Mouse (Mus musculus) liver, embryonic 13.5 days (tissue): ENCODE results near the gene Brd2. TPM values are rescaled to one million over a fixed set of nuclear protein-coding genes. Genes with fewer than 3 reads are reported as not detected.

ENCODE experiments used
- ATAC-seq: fragments of 200-750 bp; cut with Nextera tagmentation; 2 replicates; pipeline ENCODE4 v1.8.0; 2017; ENCODE audit warnings: low read depth, mild to moderate bottlenecking, moderate number of reproducible peaks, moderate library complexity
- DNase-seq: peaks from one replicate; pipeline ENCODE4 v3.0.0; 2022
- H3K27ac ChIP-seq: fragments of 300-500 bp; sonication (generic); 2 replicates; pipeline ENCODE4 v1.5.1; 2015; ENCODE audit warnings: moderate library complexity, mild to moderate bottlenecking, inconsistent platforms
- H3K27me3 ChIP-seq: fragments of 300-500 bp; sonication (generic); 2 replicates; pipeline ENCODE4 v1.6.1; 2015; ENCODE audit warnings: mild to moderate bottlenecking, inconsistent platforms
- H3K36me3 ChIP-seq: fragments of 300-500 bp; sonication (generic); 2 replicates; pipeline ENCODE4 v1.6.1; 2015; ENCODE audit warnings: mild to moderate bottlenecking, inconsistent platforms
- H3K4me1 ChIP-seq: fragments of 300-500 bp; sonication (generic); replicated peaks from 2 replicates; pipeline ENCODE4 v1.6.1; 2015; ENCODE audit warnings: inconsistent platforms
- H3K4me2 ChIP-seq: fragments of 300-500 bp; sonication (generic); 2 replicates; pipeline ENCODE4 v1.6.1; 2015; ENCODE audit warnings: inconsistent platforms, mild to moderate bottlenecking, moderate library complexity
- H3K4me3 ChIP-seq: fragments of 300-500 bp; sonication (generic); replicated peaks from 2 replicates; pipeline ENCODE4 v1.5.1; 2015; ENCODE audit warnings: mild to moderate bottlenecking, inconsistent platforms
- H3K9ac ChIP-seq: fragments of 300-500 bp; sonication (generic); 2 replicates; pipeline ENCODE4 v1.6.1; 2015; ENCODE audit warnings: mild to moderate bottlenecking, inconsistent platforms
- H3K9me3 ChIP-seq: fragments of 300-500 bp; sonication (generic); replicated peaks from 2 replicates; pipeline ENCODE4 v1.6.1; 2016; ENCODE audit warnings: inconsistent platforms
- WGBS: fragments of 180-500 bp; shearing (Covaris S2); methylation state at CpG from one replicate; pipeline ENCODE4 v1.1.7; 2015; ENCODE audit not compliant: insufficient replicate concordance; 5-methylcytosine and 5-hydroxymethylcytosine counted together
- polyA plus RNA-seq: library from polyadenylated mRNA; unstranded; fragments of >200 nt; fragmentation: Nextera tagmentation; extraction: Ambion mirVana; gene quantifications from 2 replicates; pipeline ENCODE4 v1.2.1, GENCODE M21; 2015

The Brd2 gene
- polyA plus RNA-seq, 1 experiment from 2014 or later, result 42.0 TPM

DNA sequence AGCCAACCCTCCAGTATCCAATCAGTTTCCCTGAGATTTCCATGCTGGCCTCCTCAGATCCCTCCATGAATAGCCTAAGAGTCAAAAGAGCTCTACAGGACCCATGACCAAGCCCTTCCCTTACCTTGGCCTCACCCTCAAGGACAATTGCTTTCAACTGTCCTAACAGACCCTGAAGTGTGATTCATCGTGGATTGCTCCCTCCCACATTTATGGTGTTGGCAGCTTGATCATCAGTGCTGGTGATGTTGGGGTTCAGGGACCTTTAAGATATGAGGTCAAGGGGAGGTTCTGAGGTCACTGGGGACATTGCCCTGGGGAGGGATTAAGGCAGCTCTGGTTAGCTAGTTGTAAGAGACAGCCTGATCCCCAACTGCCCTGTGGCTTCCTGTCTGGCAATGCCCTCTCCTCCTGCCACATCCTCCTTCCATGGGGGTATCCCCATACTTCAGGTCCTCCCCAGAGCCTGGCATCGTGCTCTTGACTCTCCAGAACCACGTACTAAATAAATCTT is 25.9 kb downstream of the Brd2 start:
- Histone ChIP-seq H3K27me3 (peaks cover 10% of the 10 kb centered on the region), H3K4me2 (no peak overlapping the region), H3K4me1 (peaks cover 13% of the 10 kb centered on the region), H3K9me3 (no peaks in the 10 kb centered on the region), H3K36me3 (no peaks in the 10 kb centered on the region), H3K9ac (no peak overlapping the region), H3K27ac (no peak overlapping the region), H3K4me3 (no peak overlapping the region)
- DNase-seq (no peak), ATAC-seq (no peak)
- WGBS, result 35% methylated on average over 3 of the region's 3 CpGs

DNA sequence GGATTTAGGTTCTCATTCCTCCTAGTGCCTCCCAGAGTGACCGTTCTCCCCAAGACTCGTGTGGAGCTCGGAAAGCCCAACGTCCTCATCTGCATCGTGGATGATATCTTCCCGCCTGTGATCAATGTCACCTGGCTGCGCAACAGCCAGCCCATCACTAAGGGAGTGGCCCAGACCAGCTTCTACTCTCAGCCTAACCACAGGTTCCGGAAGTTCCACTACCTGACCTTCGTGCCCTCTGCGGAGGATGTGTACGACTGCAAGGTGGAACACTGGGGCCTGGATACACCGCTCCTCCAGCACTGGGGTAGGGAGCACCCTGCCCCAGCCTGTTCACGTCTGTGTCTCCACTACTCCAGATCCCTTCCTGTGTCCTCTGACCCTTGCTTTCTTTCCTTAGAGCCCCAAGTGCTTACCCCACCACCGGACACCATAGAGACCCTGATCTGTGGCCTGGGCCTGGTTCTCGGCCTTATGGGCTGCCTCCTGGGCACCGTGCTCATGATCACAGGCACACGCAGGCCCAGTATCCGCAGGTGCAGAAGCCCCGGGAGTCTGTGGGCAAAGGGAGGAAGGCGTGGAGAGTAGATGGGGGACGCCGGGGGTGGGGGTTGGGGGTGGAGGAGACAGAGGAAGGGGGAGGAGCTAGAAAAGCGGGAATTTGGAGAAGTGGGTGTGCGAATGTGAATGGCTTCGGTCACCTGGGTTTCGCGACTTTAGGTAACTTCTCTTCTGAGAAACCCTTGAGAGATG is 28.0 kb downstream of the Brd2 start:
- no peak overlapping the region for H3K4me3 ChIP-seq
- DNase-seq (no peak), ATAC-seq (no peak)
- 63% methylated on average over 27 of the region's 27 CpGs for WGBS
- peaks cover 6% of the 10 kb centered on the region for H3K27me3 ChIP-seq
- H3K9me3 ChIP-seq, result no peaks in the 10 kb centered on the region
- H3K4me2 ChIP-seq, result no peak overlapping the region
- no peak overlapping the region for H3K27ac ChIP-seq
- no peaks in the 10 kb centered on the region for H3K36me3 ChIP-seq
- no peak overlapping the region for H3K9ac ChIP-seq
- H3K4me1 ChIP-seq, result peaks cover 12% of the 10 kb centered on the region

DNA sequence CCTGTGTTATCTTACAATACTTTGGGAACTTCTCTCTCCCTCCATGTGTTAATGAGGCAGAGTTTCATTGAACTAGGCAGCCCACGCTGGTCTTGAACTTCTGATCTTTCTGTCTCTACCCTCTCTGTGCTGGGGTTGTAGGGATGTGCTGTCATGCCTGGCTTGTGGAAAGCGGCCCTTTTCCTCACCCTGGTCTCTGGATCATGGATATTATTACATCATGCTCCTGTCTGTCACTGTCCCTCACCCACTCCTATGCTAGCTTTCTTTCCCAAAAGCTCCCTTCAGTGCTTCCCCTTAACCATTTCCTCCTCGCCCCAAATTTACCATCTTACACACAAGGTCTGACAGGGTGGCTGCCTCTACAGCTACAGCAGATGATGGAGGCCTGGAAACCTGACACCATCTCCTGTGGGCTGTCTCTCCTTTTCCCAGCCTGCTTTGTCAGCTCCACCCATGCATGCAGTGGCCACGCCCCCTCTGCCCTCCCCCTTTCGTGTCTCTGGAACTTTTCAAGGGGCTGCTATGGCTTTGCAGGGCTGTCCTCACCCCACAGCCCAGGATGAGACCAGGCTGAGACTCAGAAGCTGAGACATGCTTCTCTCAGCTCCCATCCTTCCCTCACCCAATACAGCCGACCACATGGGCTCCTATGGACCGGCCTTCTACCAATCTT is 29.1 kb downstream of the Brd2 start:
- peaks cover 6% of the 10 kb centered on the region for H3K27me3 ChIP-seq
- no peak for DNase-seq
- 29% methylated on average over 7 of the region's 7 CpGs for WGBS
- no peak for ATAC-seq
- no peak overlapping the region for H3K4me2 ChIP-seq
- H3K4me1 ChIP-seq, result peaks cover 7% of the 10 kb centered on the region; the same call in 1 of the 2 replicates
- H3K4me3 ChIP-seq, result no peak overlapping the region
- H3K9me3 ChIP-seq, result no peaks in the 10 kb centered on the region
- H3K27ac ChIP-seq, result no peak overlapping the region
- no peak overlapping the region for H3K9ac ChIP-seq
- no peaks in the 10 kb centered on the region for H3K36me3 ChIP-seq

DNA sequence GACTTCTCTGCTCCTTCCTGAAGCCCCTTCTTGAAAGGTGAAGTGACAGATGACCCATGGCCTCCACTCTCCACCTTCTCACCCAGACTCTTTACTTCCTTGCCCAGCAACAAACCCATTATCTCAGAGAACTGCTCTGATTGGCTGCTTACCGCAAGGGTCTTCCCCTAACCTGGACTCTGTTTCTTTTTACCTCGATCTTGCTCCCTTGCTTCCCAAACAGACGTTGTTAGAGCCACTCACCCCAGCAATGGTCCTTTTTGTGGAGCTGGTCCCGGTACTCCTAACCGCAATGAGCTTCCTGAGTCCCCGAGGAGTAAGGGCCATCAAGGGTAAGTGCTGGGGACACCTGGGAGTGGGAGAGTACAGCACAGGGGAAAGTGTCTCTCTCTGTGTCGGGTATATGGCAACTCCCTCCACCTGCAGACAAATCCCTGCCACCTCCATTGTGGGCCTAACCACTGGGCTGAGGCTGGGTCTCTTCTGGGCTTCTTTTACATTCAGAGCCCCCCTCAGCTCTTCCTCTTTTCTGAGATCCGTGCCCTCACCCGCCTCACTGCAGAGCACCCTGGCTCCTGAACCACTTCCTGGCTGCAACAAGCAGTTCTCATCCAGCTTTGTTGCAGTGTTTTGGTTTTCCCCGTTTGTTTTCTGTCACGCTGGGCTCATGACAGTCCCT is 30.1 kb downstream of the Brd2 start, which contains the start of gene H2-Oa:
H2-Oa (plus strand) TSS at position 144 of the 679 bp plus-strand sequence.
- peaks cover 7% of the 10 kb centered on the region; the same call in 1 of the 2 replicates for H3K4me1 ChIP-seq
- no peak within 1 kb of the TSS for H3K4me3 ChIP-seq
- ATAC-seq (no peak), DNase-seq (no peak)
- no peaks in the 10 kb centered on the region for H3K36me3 ChIP-seq
- no peak within 1 kb of the TSS; the same call in 1 of the 2 replicates for H3K27ac ChIP-seq
- WGBS, result 12% methylated on average over 11 of the region's 11 CpGs
- H3K9ac ChIP-seq, result no peak within 1 kb of the TSS
- no peak within 1 kb of the TSS for H3K4me2 ChIP-seq
- peaks cover 6% of the 10 kb centered on the region for H3K27me3 ChIP-seq
- no peaks in the 10 kb centered on the region for H3K9me3 ChIP-seq

DNA sequence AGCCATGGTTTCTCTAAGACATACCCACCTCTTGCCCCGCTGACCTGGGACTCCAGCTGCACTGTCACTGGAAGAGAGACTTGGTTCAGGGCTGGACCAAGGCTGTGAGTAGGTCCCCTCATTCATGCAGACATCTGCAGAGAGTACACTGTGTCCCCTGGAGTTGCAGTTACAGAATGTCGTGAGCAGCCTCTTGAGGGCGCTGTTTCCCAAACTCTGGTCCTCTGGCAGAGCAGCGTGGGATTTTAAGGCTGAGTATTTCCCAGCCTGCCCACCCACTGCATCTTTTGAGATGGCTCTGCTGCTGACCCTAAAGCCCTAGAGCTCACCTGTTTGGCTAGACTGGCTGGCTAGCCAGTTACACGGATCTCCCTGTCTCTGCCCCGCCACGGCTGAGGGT is 31.5 kb downstream of the Brd2 start:
- Histone ChIP-seq H3K4me1 (peaks cover 7% of the 10 kb centered on the region; the same call in 1 of the 2 replicates), H3K27me3 (peaks cover 6% of the 10 kb centered on the region), H3K9ac (no peak overlapping the region), H3K36me3 (no peaks in the 10 kb centered on the region), H3K9me3 (no peaks in the 10 kb centered on the region), H3K4me3 (no peak overlapping the region), H3K4me2 (no peak overlapping the region), H3K27ac (no peak overlapping the region)
- ATAC-seq (no peak), DNase-seq (no peak)
- 42% methylated on average over 7 of the region's 7 CpGs for WGBS

DNA sequence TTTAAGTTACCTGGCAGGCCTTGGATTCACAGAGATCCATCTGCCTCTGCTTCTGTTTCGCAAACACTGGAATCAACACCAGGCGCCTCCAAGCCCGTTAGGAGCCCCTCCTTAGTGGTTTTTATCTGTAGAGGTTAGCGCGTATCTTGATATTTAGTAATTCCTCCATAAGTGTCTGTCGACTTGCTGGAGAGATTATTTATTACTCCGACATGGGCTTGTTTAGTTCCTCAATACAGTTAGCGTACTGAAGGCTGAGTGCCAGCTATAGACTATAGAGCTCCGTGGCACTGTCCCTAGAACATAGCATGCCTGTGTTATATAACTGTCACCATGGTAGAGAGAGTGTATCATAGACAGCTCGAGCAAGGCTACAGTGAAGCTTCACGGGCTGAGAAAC is 34.3 kb downstream of the Brd2 start:
- no peak for ATAC-seq
- 58% methylated on average over 11 of the region's 11 CpGs for WGBS
- no peak for DNase-seq

DNA sequence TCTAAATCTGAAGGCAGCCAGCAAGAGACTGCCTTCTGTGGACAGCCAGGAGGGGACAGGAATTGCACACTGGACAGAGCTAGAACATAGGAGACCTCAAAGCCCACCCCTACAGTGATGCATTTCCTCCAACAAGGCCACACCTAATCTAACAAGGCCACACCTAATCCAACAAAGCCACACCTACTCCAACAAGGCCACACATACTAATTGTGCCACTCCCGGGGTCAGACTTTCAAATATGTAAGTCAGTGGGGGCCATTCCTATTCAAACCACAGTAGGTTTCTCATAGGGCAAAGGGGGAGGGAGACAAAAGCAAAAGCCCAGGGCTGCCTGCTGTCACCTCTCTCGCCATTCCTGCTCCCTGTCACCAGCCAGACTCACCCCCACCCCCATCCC is 35.0 kb downstream of the Brd2 start:
- H3K9me3 ChIP-seq, result no peaks in the 10 kb centered on the region
- WGBS, result 55% methylated on average over 2 of the region's 2 CpGs
- H3K9ac ChIP-seq, result no peak overlapping the region
- ATAC-seq, result no peak
- no peaks in the 10 kb centered on the region for H3K36me3 ChIP-seq
- no peak overlapping the region for H3K4me3 ChIP-seq
- H3K27ac ChIP-seq, result no peak overlapping the region
- no peak overlapping the region for H3K4me2 ChIP-seq
- H3K27me3 ChIP-seq, result peaks cover 4% of the 10 kb centered on the region; the same call in 1 of the 2 replicates
- no peak for DNase-seq
- H3K4me1 ChIP-seq, result no peaks in the 10 kb centered on the region

More for the DNA sequence above, 34.3 kb downstream of the Brd2 start:
- H3K9me3 ChIP-seq, result no peaks in the 10 kb centered on the region
- H3K9ac ChIP-seq, result no peak overlapping the region
- H3K4me3 ChIP-seq, result no peak overlapping the region
- no peaks in the 10 kb centered on the region for H3K36me3 ChIP-seq
- H3K27me3 ChIP-seq, result no peaks in the 10 kb centered on the region
- no peak overlapping the region for H3K27ac ChIP-seq
- no peak overlapping the region for H3K4me2 ChIP-seq
- H3K4me1 ChIP-seq, result peaks cover 1% of the 10 kb centered on the region; the same call in 1 of the 2 replicates

DNA sequence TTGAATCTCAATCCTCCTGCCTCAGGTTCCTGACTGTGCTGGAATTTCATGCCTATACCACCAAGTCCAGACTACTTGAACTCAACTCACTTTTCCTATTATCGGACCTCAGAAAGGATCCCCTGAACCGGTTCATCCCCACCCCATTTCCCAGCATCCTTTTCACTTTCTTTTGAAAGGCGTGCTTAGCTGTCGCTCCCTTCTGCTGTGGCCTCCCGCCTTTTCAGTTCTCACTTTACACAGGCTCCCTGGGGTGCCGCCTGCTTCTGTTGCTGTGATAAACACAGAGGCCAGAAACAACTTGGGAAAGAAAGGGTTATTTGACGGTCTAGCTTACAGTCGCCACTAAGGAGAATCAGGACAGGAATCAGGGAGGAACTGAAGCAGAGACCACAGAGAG is 39.3 kb downstream of the Brd2 start:
- Histone ChIP-seq H3K27me3 (peaks cover 4% of the 10 kb centered on the region; the same call in 1 of the 2 replicates), H3K4me2 (no peak overlapping the region), H3K4me1 (no peaks in the 10 kb centered on the region), H3K9me3 (no peaks in the 10 kb centered on the region), H3K36me3 (no peaks in the 10 kb centered on the region), H3K9ac (no peak overlapping the region), H3K27ac (no peak overlapping the region), H3K4me3 (no peak overlapping the region)
- DNase-seq (no peak), ATAC-seq (no peak)
- WGBS, result 21% methylated on average over 8 of the region's 8 CpGs

DNA sequence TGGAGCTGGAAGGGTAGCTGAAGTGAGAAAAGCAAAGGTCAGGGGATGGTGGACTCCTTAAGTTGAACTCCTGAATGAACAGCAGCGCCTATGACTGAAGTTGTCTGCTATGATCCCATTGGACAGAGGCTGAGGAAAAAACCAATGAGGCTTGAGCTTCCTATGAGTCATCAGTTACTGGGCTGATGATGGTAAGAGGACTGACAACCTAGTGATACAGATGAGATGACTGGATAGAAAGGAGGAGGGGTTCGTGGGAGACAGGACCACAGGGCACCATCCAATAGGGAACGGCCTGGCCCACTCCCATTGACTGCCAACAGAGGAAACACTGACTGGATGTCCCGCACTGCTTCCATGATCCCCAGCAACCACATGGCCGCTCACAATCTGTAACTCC is 42.8 kb downstream of the Brd2 start:
- DNase-seq (no peak), ATAC-seq (no peak)
- Histone ChIP-seq H3K4me1 (no peaks in the 10 kb centered on the region), H3K4me2 (no peak overlapping the region), H3K27me3 (peaks cover 26% of the 10 kb centered on the region), H3K36me3 (no peaks in the 10 kb centered on the region), H3K9ac (no peak overlapping the region), H3K9me3 (no peaks in the 10 kb centered on the region), H3K27ac (no peak overlapping the region), H3K4me3 (no peak overlapping the region)
- 26% methylated on average over 5 of the region's 5 CpGs for WGBS

DNA sequence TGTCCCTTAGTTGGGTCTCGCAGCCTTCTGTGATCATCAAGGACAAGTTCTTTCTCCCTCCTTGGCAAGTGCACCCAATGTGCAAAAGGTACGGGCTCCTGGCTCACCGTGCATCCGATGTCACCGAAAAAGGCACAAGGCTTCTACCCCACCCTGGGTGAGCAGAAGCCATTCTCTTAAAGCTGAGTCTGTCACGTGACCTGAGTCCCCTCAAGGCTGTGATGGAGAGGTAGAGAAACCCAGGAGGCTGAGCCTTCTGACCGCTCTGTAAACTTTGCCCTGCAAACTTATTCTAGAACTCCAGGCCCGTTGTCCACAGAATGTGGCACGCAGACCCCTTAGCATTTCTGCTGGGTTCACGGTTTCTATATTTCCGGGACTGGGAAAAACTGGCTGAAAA is 43.4 kb downstream of the Brd2 start:
- no peaks in the 10 kb centered on the region for H3K9me3 ChIP-seq
- no peak for ATAC-seq
- H3K36me3 ChIP-seq, result no peaks in the 10 kb centered on the region
- H3K27me3 ChIP-seq, result peaks cover 26% of the 10 kb centered on the region
- H3K9ac ChIP-seq, result no peak overlapping the region
- H3K27ac ChIP-seq, result no peak overlapping the region
- no peak for DNase-seq
- 80% methylated on average over 11 of the region's 11 CpGs for WGBS
- H3K4me1 ChIP-seq, result no peaks in the 10 kb centered on the region
- H3K4me2 ChIP-seq, result no peak overlapping the region
- H3K4me3 ChIP-seq, result no peak overlapping the region

DNA sequence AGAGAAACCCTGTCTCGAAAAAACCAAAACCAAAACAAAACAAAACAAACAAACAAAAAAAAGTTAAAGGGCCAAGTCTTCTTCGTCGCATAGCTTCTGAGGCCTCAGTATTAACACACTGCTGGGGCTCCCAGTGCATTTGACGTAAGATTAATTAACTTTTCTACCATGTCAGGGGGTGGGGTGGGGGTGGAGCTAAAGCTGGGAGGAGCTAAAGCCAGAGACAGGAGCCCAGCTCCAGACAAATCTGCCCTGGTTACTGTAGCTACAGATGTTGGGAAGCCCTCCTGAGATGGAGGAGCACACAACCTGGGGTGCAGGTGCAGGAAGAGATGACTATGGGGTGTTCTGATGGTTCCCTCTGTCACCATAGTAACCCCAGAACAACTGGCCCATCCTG is 44.3 kb downstream of the Brd2 start:
- H3K4me2 ChIP-seq, result no peak overlapping the region
- H3K27me3 ChIP-seq, result peaks cover 26% of the 10 kb centered on the region
- DNase-seq (no peak), ATAC-seq (no peak)
- no peak overlapping the region for H3K9ac ChIP-seq
- no peak overlapping the region for H3K27ac ChIP-seq
- H3K36me3 ChIP-seq, result no peaks in the 10 kb centered on the region
- no peak overlapping the region for H3K4me3 ChIP-seq
- WGBS, result 48% methylated on average over 4 of the region's 4 CpGs
- no peaks in the 10 kb centered on the region for H3K4me1 ChIP-seq
- H3K9me3 ChIP-seq, result no peaks in the 10 kb centered on the region
